Mouse (Mus musculus) spleen, adult 2 months (tissue): ENCODE measurements around the gene Ubtf. TPM values are rescaled to one million over a fixed set of nuclear protein-coding genes. Genes with fewer than 3 reads are reported as not detected.
"Not testable (repeated sequence)": the region's sequence is repeated elsewhere in the genome, so short reads cannot be mapped to it uniquely, and the experiment has no call there.

Experiments used
- DNase-seq, 2 experiments: peaks; one replicate each; pipeline versions ENCODE4 v3.0.0 to v3.0.0-alpha.2; 2012 to 2021; ENCODE audit warnings: low spot score in 2 of 2, low read depth in 1 of 2
- H3K27ac ChIP-seq: fragments of 200-500 bp; 2 replicates; pipeline ENCODE4 v1.5.1; 2012; ENCODE audit warnings: low read length, inconsistent platforms; ENCODE audit not compliant: insufficient read depth
- H3K27me3 ChIP-seq: fragments of 200-500 bp; 2 replicates; pipeline ENCODE4 v1.6.1; 2012; ENCODE audit warnings: mild to moderate bottlenecking, moderate library complexity, low read length, inconsistent platforms; ENCODE audit not compliant: control insufficient read depth, insufficient read depth
- H3K36me3 ChIP-seq: fragments of 200-500 bp; 2 replicates; pipeline ENCODE4 v1.6.1; 2012; ENCODE audit warnings: mild to moderate bottlenecking, low read length, inconsistent platforms; ENCODE audit not compliant: control insufficient read depth, insufficient read depth
- H3K4me1 ChIP-seq: fragments of 200-500 bp; 2 replicates; pipeline ENCODE4 v1.6.1; 2011; ENCODE audit warnings: inconsistent platforms; ENCODE audit not compliant: control insufficient read depth, insufficient read depth, insufficient read length
- H3K4me3 ChIP-seq: fragments of 200-500 bp; 2 replicates; pipeline ENCODE4 v1.5.1; 2011; ENCODE audit warnings: mild to moderate bottlenecking, inconsistent platforms; ENCODE audit not compliant: insufficient read depth, insufficient read length; ENCODE audit errors: extremely low read depth
- CTCF ChIP-seq: fragments of 200-500 bp; IDR thresholded peaks from 2 replicates; pipeline ENCODE4 v1.5.1; 2011; ENCODE audit warnings: mild to moderate bottlenecking, inconsistent platforms; ENCODE audit not compliant: insufficient read depth, insufficient read length, insufficient replicate concordance; ENCODE audit errors: extremely low read depth
- POLR2A ChIP-seq: fragments of 200-500 bp; IDR thresholded peaks from 2 replicates; pipeline ENCODE4 v1.6.1; 2011; ENCODE audit warnings: low read depth, low read length, inconsistent platforms
- WGBS: fragments of 180-500 bp; shearing (Covaris S2); methylation state at CpG from one replicate; pipeline ENCODE4 v1.1.7; 2018; 5-methylcytosine and 5-hydroxymethylcytosine counted together
- polyA plus RNA-seq: library from polyadenylated mRNA; depleted of rRNA; stranded (reverse); fragments of >200 nt; gene quantifications from 2 replicates; pipeline ENCODE4 v1.2.3, GENCODE M21; 2012

The Ubtf gene
- polyA plus RNA-seq, 1 experiment, result 29.9 TPM

- H3K36me3 ChIP-seq, result peaks cover 33% of the 10 kb centered on the region
- no peak for DNase-seq
- 89% methylated on average over 8 of the region's 8 CpGs for WGBS
- no peak overlapping the region for H3K27ac ChIP-seq
- TF ChIP-seq CTCF, result no peak
- no peak for TF ChIP-seq POLR2A
- peaks cover 6% of the 10 kb centered on the region; the same call in 1 of the 2 replicates for H3K4me1 ChIP-seq
- H3K4me3 ChIP-seq, result no peak overlapping the region
- no peaks in the 10 kb centered on the region for H3K27me3 ChIP-seq
Observed at GRCm38 (mm10) chr11:102288027-102288804, 31.3 kb downstream of the Ubtf start.

- no peak for TF ChIP-seq CTCF
- no peak for TF ChIP-seq POLR2A
- Histone ChIP-seq H3K4me3 (no peak overlapping the region), H3K27ac (no peak overlapping the region), H3K27me3 (no peaks in the 10 kb centered on the region), H3K36me3 (peaks cover 31% of the 10 kb centered on the region), H3K4me1 (peaks cover 6% of the 10 kb centered on the region; the same call in 1 of the 2 replicates)
- DNase-seq, result no peak
- 92% methylated on average over 8 of the region's 8 CpGs for WGBS
Observed at GRCm38 (mm10) chr11:102287485-102287884, 32.1 kb downstream of the Ubtf start.

DNA sequence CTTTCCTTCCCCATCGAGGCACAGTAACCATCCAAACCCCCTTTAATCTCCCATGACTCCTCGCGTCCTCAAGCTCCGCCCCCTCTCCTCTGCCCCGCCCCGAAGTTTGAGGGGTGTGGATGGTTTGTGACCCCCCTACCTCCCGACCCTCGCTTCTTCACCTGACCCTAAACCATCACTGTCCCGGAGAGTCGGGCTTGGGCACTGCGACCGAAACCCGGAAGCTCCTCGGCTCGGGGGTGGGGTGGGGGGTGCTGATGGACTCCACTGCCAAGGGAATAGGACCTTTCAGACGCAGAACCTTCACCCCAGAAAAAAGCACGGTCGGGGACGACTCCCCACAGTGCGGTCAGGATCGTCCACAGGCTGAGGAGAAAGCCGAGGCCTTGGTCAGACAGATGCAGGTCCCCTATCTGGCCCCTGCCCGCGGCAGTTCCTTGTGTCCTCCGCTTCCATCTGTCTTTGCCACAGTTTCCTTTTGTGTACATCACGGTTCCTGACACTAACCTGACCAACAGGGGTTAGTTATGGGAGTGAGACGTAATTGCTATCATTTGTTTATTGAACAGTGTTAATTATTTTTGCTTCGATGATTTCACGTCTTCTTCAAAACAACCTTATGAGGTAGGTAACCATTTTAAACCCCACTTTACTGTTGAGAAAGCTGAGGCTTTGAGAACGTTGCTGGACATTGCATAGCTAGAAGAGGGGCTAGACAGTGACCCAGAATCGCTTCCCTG lies 34.3 kb downstream of the Ubtf start:
- Histone ChIP-seq H3K27ac (peak overlapping the region; percentile 79), H3K27me3 (no peaks in the 10 kb centered on the region), H3K36me3 (peaks cover 12% of the 10 kb centered on the region), H3K4me3 (peak overlapping the region; percentile 86), H3K4me1 (peaks cover 6% of the 10 kb centered on the region; the same call in 1 of the 2 replicates)
- WGBS, result 3% methylated on average over 31 of the region's 31 CpGs
- TF ChIP-seq POLR2A (no peak), CTCF (no peak)
- no peak for DNase-seq

DNA sequence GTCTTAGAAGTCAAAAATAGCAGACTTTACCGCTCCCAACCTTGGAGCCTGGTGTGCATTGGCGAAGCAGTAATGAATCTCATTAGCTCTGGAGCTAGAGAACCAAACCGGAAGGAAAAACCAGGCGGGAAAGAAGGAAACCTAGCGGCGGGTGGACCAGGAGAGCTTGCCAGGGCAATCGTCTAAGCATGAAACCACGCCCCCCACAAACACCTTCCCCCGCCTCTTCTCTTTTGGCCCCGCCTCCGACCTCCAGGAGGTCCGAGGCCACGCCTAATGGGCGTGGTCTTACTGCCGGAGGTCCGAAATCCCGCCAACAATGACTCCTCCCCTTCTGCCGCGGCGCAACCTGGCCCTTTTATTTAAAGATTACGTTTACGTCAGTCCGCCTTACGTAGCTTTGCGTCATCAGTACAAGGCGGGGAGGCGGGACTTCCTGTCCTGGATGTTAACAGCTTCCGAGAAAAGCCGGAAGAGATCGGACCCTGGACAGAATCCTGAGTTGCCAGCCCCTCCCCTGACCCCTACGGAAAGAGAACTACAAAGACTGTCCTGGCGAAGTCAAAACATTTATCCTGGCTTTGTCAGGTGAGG lies 34.9 kb downstream of the Ubtf start, which contains the start of gene Tmub2:
Gene Tmub2 (plus strand): TSS at position 431 of the 594 bp plus-strand sequence.
- H3K27me3 ChIP-seq, result no peaks in the 10 kb centered on the region
- TF ChIP-seq POLR2A (no peak), CTCF (no peak)
- H3K27ac ChIP-seq, result peak within 1 kb of the TSS; percentile 79
- peak; percentile 95 to 98 for DNase-seq
- WGBS, result under 1% methylated on average over 32 of the region's 32 CpGs
- H3K4me1 ChIP-seq, result peaks cover 6% of the 10 kb centered on the region; the same call in 1 of the 2 replicates
- peaks cover 12% of the 10 kb centered on the region for H3K36me3 ChIP-seq
- H3K4me3 ChIP-seq, result peak within 1 kb of the TSS; percentile 86

DNA sequence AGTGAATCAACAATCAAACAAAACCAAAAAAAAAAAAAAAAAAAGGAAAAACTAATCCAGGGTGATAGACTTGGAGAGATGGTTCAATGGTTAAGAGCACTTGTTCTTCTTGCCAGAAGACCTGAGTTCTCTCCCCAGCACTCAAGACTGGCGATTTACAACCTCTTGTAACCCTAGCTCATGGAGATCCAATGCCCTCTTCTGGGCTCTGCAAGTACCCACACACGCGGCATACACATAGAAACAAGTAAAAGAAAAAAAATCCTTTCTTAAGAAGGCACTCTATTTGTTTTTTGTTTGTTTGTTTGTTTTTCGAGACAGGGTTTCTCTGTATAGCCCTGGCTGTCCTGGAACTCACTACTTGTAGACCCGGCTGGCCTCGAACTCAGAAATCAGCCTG lies 35.6 kb downstream of the Ubtf start:
- TF ChIP-seq POLR2A (no peak), CTCF (no peak)
- Histone ChIP-seq H3K27me3 (no peaks in the 10 kb centered on the region), H3K27ac (no peak overlapping the region), H3K36me3 (peaks cover 12% of the 10 kb centered on the region), H3K4me3 (no peak overlapping the region), H3K4me1 (peaks cover 6% of the 10 kb centered on the region; the same call in 1 of the 2 replicates)
- no peak for DNase-seq
- 82% methylated on average over 6 of the region's 6 CpGs for WGBS

GRCm38 (mm10) chr11:102280267-102280666 lies 39.3 kb downstream of the Ubtf start:
- not testable (repeated sequence) for H3K27ac ChIP-seq, H3K27me3 ChIP-seq, H3K4me3 ChIP-seq, H3K4me1 ChIP-seq, H3K36me3 ChIP-seq, DNase-seq
- WGBS, result 71% methylated on average over 6 of the region's 6 CpGs
